Mouse (Mus musculus) adrenal gland, postnatal 14 days (tissue): ENCODE measurements around the gene Kif26b. TPM values are rescaled to one million over a fixed set of nuclear protein-coding genes. Genes with fewer than 3 reads are reported as not detected.
A peak's percentile ranks its signal among the peaks of the same experiment; 100 is the strongest.

Source experiments
- DNase-seq: peaks from one replicate; pipeline ENCODE4 v3.0.0; 2021; ENCODE audit warnings: mixed read lengths
- total RNA-seq: library from RNA; stranded (reverse); gene quantifications from 2 replicates; pipeline ENCODE4 v1.2.3, GENCODE M21; 2021

The Kif26b gene
- total RNA-seq, 1 experiment from 2014 or later = 3.0 TPM

DNA sequence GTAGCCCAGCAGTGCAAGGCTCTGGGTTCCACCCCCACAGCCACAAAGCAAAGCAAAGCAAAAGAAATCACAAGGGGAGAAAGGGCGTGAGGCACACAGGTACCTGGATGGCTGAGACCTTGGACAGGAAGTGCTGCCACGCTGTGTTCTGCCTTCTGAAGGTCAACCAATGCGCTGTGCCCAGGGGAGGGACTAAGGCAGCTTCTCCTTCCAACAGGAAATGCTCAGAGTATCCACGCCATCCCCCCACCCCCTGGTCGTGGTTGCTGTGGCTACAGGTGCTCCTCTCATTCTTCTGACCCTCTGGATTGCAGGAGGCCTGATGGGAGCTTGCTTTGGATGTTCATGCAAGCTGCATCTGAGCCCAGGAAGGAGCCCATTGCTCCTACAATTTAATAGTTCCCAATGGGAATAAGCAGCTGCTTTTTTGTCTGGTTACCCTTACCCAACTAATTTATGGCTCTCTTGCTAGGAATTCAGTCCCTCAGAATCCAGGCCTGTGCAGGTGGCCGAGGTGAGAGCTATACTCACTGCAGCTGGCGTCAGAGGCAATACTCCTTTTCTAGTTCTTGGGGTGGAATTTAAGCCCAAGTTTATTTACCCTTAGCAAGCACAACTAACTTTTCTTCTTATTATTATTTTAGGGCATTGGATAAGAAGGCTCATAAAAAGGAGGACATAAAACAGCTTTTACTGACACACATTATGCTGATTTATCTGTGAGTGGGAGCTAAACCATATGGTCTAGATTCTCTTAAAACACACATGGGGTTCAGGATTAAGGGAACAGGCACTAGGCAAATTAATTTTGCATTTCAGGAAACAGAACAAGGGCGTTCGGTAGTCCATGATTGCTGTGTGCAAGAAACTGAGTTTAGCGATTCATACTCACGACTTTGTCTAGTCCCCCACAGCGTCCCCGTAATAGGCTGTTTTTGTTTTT, 61.6 kb downstream of the Kif26b start:
- peak; percentile 27 for DNase-seq

GRCm38 (mm10) chr1:178597113-178597512, 68.2 kb downstream of the Kif26b start:
- DNase-seq = no peak

DNA sequence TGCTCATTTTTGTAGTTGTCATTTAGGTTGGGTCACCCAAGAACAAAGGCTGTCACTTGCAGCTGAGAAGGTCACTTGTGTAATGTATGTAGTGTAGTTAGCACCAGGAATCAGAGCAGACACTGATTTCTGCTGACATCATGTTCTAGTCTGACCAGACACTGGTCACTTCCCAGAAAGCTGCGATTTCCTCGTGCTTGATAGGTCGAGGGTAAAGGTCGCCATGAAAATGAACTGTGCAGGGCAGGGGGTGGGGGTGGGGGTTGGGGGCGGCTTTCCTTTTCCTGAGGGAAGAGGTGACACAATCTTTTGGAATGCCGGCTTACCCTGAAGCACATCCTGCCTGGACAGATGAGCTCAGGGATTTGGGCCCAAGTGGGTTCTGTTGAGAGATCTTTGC, 68.8 kb downstream of the Kif26b start:
- DNase-seq = no peak

GRCm38 (mm10) chr1:178600851-178601569, 72.1 kb downstream of the Kif26b start:
- DNase-seq = peak; percentile 51

- DNase-seq = no peak
These were observed 80.3 kb downstream of the Kif26b start for GRCm38 (mm10) chr1:178609151-178609775.

- DNase-seq = no peak
These were observed 82.6 kb downstream of the Kif26b start for GRCm38 (mm10) chr1:178611512-178611911.

- DNase-seq = no peak
These were observed 92.4 kb downstream of the Kif26b start for GRCm38 (mm10) chr1:178621301-178621700.

GRCm38 (mm10) chr1:178623889-178624288, 95.0 kb downstream of the Kif26b start:
- no peak for DNase-seq

DNA sequence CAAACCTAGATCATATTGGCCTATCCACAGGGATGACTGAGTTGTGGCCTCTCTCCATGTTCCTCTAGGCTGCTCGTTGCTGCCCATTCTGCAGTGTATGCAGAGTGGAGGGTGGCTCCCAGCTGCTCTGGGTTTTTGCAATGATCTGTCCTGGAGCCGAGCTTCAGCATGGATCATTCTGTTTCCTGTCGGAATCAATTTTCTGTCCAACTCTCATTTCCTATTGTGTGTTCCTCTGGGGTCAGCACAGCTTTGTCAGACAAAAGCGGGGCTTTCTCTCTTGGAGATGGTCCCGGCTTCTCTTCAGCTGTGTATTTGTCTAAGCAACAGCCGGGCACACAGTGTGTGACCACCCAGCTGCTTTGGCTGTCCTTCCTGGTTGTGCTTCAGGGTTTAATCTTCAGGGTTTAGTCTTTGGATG, 98.0 kb downstream of the Kif26b start:
- no peak for DNase-seq

DNA sequence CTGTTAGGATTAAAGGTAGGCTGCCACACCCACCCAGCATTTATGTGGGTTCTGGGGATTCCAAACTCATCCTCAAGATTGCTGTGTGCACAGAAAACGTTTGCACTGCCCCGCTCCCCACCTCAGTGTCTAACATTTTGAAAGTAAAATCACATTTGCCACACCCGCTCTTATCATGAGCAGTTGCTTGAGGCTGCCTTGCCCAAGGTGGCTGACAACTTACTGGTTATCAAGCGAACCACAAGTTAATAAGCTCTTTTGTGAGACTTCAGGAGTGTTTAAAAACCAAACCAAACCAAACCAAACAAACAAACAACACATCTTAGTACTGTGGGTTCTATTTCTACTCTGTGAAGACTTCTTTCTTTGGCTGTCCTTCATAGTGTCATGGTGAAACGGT, 101.1 kb downstream of the Kif26b start:
- no peak for DNase-seq

DNA sequence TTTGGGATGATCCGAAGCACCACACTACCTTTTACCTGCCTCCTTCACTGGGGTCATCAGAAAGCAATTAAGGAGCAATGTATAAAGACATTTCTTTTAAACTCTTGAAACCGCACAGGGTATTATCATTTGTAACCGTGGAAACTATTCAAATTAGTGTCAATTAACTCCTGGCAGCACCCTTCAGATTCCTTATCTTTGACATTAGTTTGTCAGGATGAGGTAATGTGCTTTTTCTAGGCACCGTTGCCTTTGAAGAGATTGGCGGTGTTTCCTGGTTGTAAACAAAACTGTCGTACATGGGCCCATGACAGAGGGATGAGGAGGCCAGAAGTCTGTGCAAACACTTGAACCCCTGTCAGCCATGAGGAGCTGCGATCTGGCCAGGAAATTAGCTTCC, 102.9 kb downstream of the Kif26b start:
- DNase-seq = no peak

- DNase-seq = no peak
These were observed 105.6 kb downstream of the Kif26b start for GRCm38 (mm10) chr1:178634359-178635085.

GRCm38 (mm10) chr1:178635470-178635869, 106.5 kb downstream of the Kif26b start:
- DNase-seq = no peak

- DNase-seq = no peak
These were observed 108.4 kb downstream of the Kif26b start for GRCm38 (mm10) chr1:178637293-178637692.

DNA sequence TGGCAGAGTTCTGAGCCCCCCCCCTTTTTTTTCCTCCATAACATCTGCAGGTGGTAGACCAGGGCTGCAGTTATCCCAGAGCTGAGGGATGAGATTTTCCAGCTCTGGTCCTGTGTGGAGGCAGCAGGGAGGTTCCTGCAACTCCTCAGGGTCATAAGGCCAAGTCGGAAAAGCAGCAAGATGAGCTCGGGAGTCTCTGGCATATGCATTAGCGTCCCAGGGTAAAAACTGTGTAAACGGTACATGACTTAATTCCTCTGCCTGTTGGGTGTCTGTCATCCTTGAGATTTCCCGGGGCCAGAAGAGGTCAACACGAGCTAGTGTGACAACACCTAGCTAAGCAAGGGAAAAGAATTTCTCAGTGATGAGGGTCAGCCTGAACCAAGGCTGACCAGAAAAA, 111.0 kb downstream of the Kif26b start:
- no peak for DNase-seq

- peak; percentile 81 for DNase-seq
These were observed 112.0 kb downstream of the Kif26b start for GRCm38 (mm10) chr1:178640719-178641455.

- DNase-seq = no peak
These were observed 112.9 kb downstream of the Kif26b start for GRCm38 (mm10) chr1:178641788-178642187.

DNA sequence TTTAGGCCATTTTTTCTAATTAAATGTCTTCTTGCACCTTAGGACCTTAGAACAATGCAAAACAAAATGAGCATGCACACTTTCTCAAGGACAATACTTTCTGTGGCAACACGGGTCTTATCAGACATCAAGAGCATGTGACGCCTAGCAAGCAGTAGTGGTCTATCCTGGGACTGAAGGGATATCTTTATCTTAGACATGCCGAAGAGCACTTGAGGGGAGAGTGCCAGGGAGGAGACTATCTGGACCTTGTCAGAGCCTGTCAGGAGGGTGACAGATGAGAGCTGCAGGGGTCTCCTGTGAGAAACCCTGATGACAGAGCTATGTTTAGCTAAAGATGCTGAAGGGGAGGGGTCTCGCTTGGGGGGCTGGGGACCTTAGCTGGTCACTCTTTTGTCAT, 116.0 kb downstream of the Kif26b start:
- DNase-seq = no peak

GRCm38 (mm10) chr1:178646589-178646988, 117.7 kb downstream of the Kif26b start:
- no peak for DNase-seq

- DNase-seq = no peak
These were observed 126.6 kb downstream of the Kif26b start for GRCm38 (mm10) chr1:178655525-178655924.

GRCm38 (mm10) chr1:178661035-178661434, 132.1 kb downstream of the Kif26b start:
- no peak for DNase-seq
